In the genomic region with DNA sequence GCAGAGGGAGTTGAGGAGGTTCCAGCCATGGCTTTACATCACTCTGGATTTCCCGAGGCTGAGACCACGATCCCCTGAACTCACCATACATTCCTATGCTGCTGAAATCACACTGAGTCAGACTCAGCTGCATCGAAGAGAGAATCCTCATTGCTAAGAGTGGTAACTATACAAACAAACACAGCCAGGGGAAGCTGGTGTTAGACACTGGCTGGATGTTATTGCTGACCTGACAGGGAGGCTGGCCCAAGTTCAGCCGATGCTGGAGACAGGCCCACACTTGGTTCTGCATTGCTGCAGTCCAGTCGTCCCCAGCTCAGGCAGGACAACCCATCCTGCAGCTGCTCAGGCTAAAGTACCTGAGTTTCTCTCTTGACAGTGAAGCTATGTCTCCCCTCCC, we compare ENCODE assay signal across 28 mouse cellular contexts. TPM values are rescaled to one million over a fixed set of nuclear protein-coding genes. Genes with fewer than 3 reads are reported as not detected.
A peak's percentile ranks its signal among the peaks of the same experiment; 100 is the strongest.
DNase-seq lines count a peak whose midpoint lies in the region; ATAC-seq and TF ChIP-seq lines count a peak whose summit lies in the region.
"Had no signal": no experiment of that assay in that cellular context is flagged by ENCODE, and none has a peak within 500 bp of the region (broad histone marks: within the 10 kb centered on the region; RNA-seq: fewer than 3 reads in every experiment).

No protein-coding gene starts in this region.

- H3K4me3 ChIP-seq in lung, adult 2 months (replicated peaks; ENCODE audit: extremely low read depth, low read depth, low read length) = no peak overlapping the region
- no peak overlapping the region for H3K4me3 ChIP-seq in stomach, postnatal 0 days (ENCODE audit: low read depth, low read length)
- H3K4me3 ChIP-seq: embryonic facial prominence, embryonic 12.5 days; erythroblast, embryonic 14.5 days; forebrain, embryonic 15.5 days; heart, embryonic 15.5 days; layer of hippocampus, adult 2 months; midbrain, embryonic 10.5 days had no signal

- DNase-seq in adrenal gland, postnatal 10 days = peak; percentile 35
- DNase-seq in adrenal gland, adult 8-10 months = no peak
- peak; percentile 25 for DNase-seq in lung, postnatal 14 days
- no peak for DNase-seq in lung, adult 2 months
- peak; percentile 71 for DNase-seq in fibroblast of lung, adult 2 months (ENCODE audit: low read depth)
- no peak for DNase-seq in stomach, postnatal 0 days (ENCODE audit: low spot score)
- no peak for DNase-seq in kidney, postnatal 4 days
- no peak for DNase-seq in cerebellum, postnatal 10 days
- DNase-seq: adrenal gland, adult 2 months; cerebellum, adult 9-10 months; kidney, adult 18-20 months; kidney, postnatal 10 days; layer of hippocampus, postnatal 36 days had no signal

- no peaks in the 10 kb centered on the region for H3K4me1 ChIP-seq in lung, adult 2 months (ENCODE audit: control insufficient read depth, insufficient read depth, low read length)
- H3K4me1 ChIP-seq in stomach, postnatal 0 days (replicated peaks; ENCODE audit: control insufficient read depth, insufficient read depth) = peaks cover 3% of the 10 kb centered on the region; the same call in 1 of the 2 replicates

- no peaks in the 10 kb centered on the region for H3K9me3 ChIP-seq in stomach, postnatal 0 days (ENCODE audit: control insufficient read depth, low read length)
- H3K9me3 ChIP-seq: embryonic facial prominence, embryonic 12.5 days; forebrain, embryonic 15.5 days; G1E; heart, embryonic 15.5 days; midbrain, embryonic 10.5 days had no signal

- no peak overlapping the region for H3K9ac ChIP-seq in stomach, postnatal 0 days (ENCODE audit: low read length)
- H3K9ac ChIP-seq: embryonic facial prominence, embryonic 12.5 days; forebrain, embryonic 15.5 days; heart, embryonic 15.5 days; liver, embryonic 14.5 days had no signal

- TF ChIP-seq EP300 in stomach, postnatal 0 days (optimal IDR thresholded peaks at IDR 0.05) = no peak

- TF ChIP-seq CTCF in lung, adult 2 months (IDR thresholded peaks at IDR 0.05; ENCODE audit: insufficient read depth, low read length) = no peak
- TF ChIP-seq CTCF in stomach, postnatal 0 days (IDR thresholded peaks at IDR 0.05; ENCODE audit: low read depth) = no peak

- 35% methylated on average over 5 of the region's 5 CpGs for WGBS in lung, adult 2 months
- 33% methylated on average over 5 of the region's 5 CpGs for WGBS in stomach, postnatal 0 days

- H3K27me3 ChIP-seq in stomach, postnatal 0 days (ENCODE audit: control insufficient read depth, insufficient read depth, low read length) = no peaks in the 10 kb centered on the region
- H3K27me3 ChIP-seq: embryonic facial prominence, embryonic 12.5 days; forebrain, embryonic 15.5 days had no signal

- peak; percentile 67; the same call in 1 of the 2 replicates for ATAC-seq in stomach, postnatal 0 days (ENCODE audit: low FRiP score, low TSS enrichment)
- ATAC-seq: forebrain, embryonic 15.5 days had no signal

- TF ChIP-seq POLR2A in lung, adult 2 months (IDR thresholded peaks at IDR 0.05; ENCODE audit: borderline replicate concordance, extremely low read depth, low read depth, low read length) = no peak

- no peaks in the 10 kb centered on the region for H3K36me3 ChIP-seq in stomach, postnatal 0 days (ENCODE audit: control insufficient read depth, insufficient read depth, low read length)
- H3K36me3 ChIP-seq: embryonic facial prominence, embryonic 12.5 days; forebrain, embryonic 15.5 days; G1E; heart, embryonic 15.5 days; midbrain, embryonic 10.5 days had no signal

- no peak overlapping the region for H3K4me2 ChIP-seq in stomach, postnatal 0 days (replicated peaks; ENCODE audit: low read depth)
- H3K4me2 ChIP-seq: embryonic facial prominence, embryonic 12.5 days; forebrain, embryonic 15.5 days; heart, embryonic 15.5 days had no signal

- no peak overlapping the region for H3K27ac ChIP-seq in stomach, postnatal 0 days (replicated peaks)
- H3K27ac ChIP-seq: embryonic facial prominence, embryonic 12.5 days; forebrain, embryonic 15.5 days; heart, embryonic 15.5 days; layer of hippocampus, adult 2 months; liver, embryonic 14.5 days; macrophage; midbrain, embryonic 10.5 days had no signal

RNA-seq across cellular contexts. Expression of gene Rdh8, which starts 7.5 kb away (rescaled TPM):
- not detected for total RNA-seq in adrenal gland, postnatal 10 days (2021)
- total RNA-seq in adrenal gland, adult 8-10 months (2022) = not detected
- not detected in 2 replicates for polyA plus RNA-seq in lung, adult 2 months (2012; rRNA removed)
- not detected in 2 replicates for polyA plus RNA-seq in stomach, postnatal 0 days (2015; fragmentation: Nextera tagmentation; extraction: Ambion mirVana)
- total RNA-seq: adrenal gland, adult 2 months; G1E; heart, adult 18-20 months; layer of hippocampus, adult 2 months; layer of hippocampus, postnatal 36 days; left cerebral cortex, postnatal 14 days had no signal
- polyA plus RNA-seq: adrenal gland, adult 2 months; embryonic facial prominence, embryonic 12.5 days; erythroblast, embryonic 14.5 days; forebrain, embryonic 15.5 days; G1E; heart, embryonic 15.5 days; hindbrain, embryonic 11.5 days; limb, embryonic 14.5 days; liver, embryonic 14.5 days; macrophage; midbrain, embryonic 10.5 days; neural tube, embryonic 14.5 days; small intestine, adult 2 months had no signal

RNA-seq across cellular contexts. Expression of gene Col5a3, which starts 10.9 kb away (rescaled TPM):
- total RNA-seq in adrenal gland, postnatal 10 days (2021) = 100 to 1,000 TPM in 1 of 2 experiments, 10 to 100 TPM in 1; 99.1 to 106 TPM
- 100 to 1,000 TPM in 3 of 4 experiments, 10 to 100 TPM in 1; 65.3 to 291 (median 201) TPM for total RNA-seq in adrenal gland, adult 8-10 months (2022)
- polyA plus RNA-seq in lung, adult 2 months (2012; rRNA removed) = 4.0 and 4.6 TPM in 2 replicates
- 2.4 and 2.6 TPM in 2 replicates for polyA plus RNA-seq in stomach, postnatal 0 days (2015; fragmentation: Nextera tagmentation; extraction: Ambion mirVana)
- polyA plus RNA-seq: erythroblast, embryonic 14.5 days; G1E; macrophage had no signal

RNA-seq across cellular contexts. Expression of gene A230050P20Rik, which starts 42.7 kb away (rescaled TPM):
- 10 to 100 TPM; 17.1 to 28.0 TPM for total RNA-seq in adrenal gland, postnatal 10 days (2021)
- 10 to 100 TPM; 17.8 to 48.3 (median 32.4) TPM for total RNA-seq in adrenal gland, adult 8-10 months (2022)
- polyA plus RNA-seq in lung, adult 2 months (2012; rRNA removed) = 95.9 and 105 TPM in 2 replicates
- 6.9 TPM in 2 replicates for polyA plus RNA-seq in stomach, postnatal 0 days (2015; fragmentation: Nextera tagmentation; extraction: Ambion mirVana)

RNA-seq across cellular contexts. Expression of gene Angptl6, which starts 53.7 kb away (rescaled TPM):
- total RNA-seq in adrenal gland, postnatal 10 days (2021) = 1 to 10 TPM; 5.0 to 5.3 TPM
- total RNA-seq in adrenal gland, adult 8-10 months (2022) = 1 to 10 TPM; 2.7 to 4.8 (median 3.2) TPM
- 2.8 and 3.5 TPM in 2 replicates for polyA plus RNA-seq in lung, adult 2 months (2012; rRNA removed)
- 7.7 and 7.9 TPM in 2 replicates for polyA plus RNA-seq in stomach, postnatal 0 days (2015; fragmentation: Nextera tagmentation; extraction: Ambion mirVana)

Comparison
In these comparisons a context has a peak if more than half of its experiments do, and no peak if none do; other contexts are left out.
1. DNase-seq: peak in adrenal gland, postnatal 10 days (single experiment), lung, postnatal 14 days (single experiment) and fibroblast of lung, adult 2 months (single experiment); none in adrenal gland, adult 8-10 months (single experiment), lung, adult 2 months (single experiment), stomach, postnatal 0 days (single experiment), kidney, postnatal 4 days (0 of 2) and cerebellum, postnatal 10 days (0 of 2).